Mouse (Mus musculus) testis, postnatal 14 days (tissue): Measurements from ENCODE around the gene Gm17416.
A peak's percentile ranks its signal among the peaks of the same experiment; 100 is the strongest.

Experiments used
- DNase-seq: peaks from one replicate; pipeline ENCODE4 v3.0.0; 2021; ENCODE audit warnings: low spot score

The Gm17416 gene

GRCm38 (mm10) chr2:152607746-152608145 is 38.6 kb downstream of the Gm17416 start:
- no peak for DNase-seq

GRCm38 (mm10) chr2:152608719-152609118 is 39.6 kb downstream of the Gm17416 start:
- no peak for DNase-seq

- no peak for DNase-seq
Measured at GRCm38 (mm10) chr2:152612193-152612592, 43.1 kb downstream of the Gm17416 start.

GRCm38 (mm10) chr2:152615563-152615962 is 46.4 kb downstream of the Gm17416 start:
- peak; percentile 73 for DNase-seq

- no peak for DNase-seq
Measured at GRCm38 (mm10) chr2:152616470-152616869, 47.3 kb downstream of the Gm17416 start.

- no peak for DNase-seq
Measured at GRCm38 (mm10) chr2:152617374-152617773, 48.2 kb downstream of the Gm17416 start.
